Mouse (Mus musculus) urinary bladder, postnatal 4 days (tissue): Measurements from ENCODE around the gene Plod3.
A peak's percentile ranks its signal among the peaks of the same experiment; 100 is the strongest.
"Not testable (repeated sequence)": the region's sequence is repeated elsewhere in the genome, so short reads cannot be mapped to it uniquely, and the experiment has no call there.

Experiments
- DNase-seq, 2 experiments: peaks; one replicate each; pipeline ENCODE4 v3.0.0; 2021 to 2022; ENCODE audit warnings: low spot score in 2 of 2

Plod3 gene

DNA sequence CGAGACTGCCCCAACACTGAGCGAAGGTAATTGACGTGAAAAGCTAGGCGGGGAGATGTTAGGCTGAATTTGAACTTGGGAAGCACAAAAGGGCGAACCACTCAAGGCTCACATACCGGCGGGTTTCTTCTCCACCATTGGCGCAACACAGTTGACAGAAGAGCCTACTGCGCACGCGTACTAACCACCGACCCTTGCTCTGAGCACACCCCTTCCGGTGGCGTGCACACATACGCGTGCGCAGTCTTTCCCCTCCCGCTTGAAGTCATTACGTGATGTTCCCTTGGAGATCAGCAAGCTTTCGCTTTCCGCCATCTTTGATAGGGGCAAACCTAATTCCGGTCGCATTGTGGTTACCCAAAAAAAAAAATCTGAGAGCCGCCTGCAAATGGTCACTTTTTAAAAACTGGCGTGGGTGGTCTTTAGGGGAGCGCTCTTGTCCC, at the start of gene Plod3:
Plod3 (plus strand) TSS at position 325 of the 443 bp plus-strand sequence.
- DNase-seq = peak; percentile 93 to 96

DNA sequence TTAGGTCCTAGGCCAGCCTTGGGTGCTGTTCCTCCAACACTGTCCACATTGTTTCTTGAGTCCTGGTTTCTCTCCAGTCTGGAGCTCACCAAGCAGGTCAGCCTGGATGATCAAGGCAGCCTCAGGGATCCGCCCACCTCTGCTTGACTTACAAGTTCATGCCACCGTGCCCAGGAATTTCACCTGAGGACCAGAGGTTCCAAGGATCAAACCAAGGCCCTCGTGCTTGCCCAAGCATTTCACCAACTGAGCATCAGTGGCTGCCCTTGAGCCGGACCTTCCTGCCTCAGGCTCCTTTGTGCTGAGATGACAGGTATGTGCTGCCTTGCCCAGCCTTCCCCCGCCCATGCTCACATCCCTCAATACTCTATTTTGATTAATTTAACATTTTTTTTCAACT, 49.2 kb upstream of the Plod3 start:
- no peak for DNase-seq

- DNase-seq = no peak
Measured at GRCm38 (mm10) chr5:136939284-136939683, 47.5 kb upstream of the Plod3 start.

DNA sequence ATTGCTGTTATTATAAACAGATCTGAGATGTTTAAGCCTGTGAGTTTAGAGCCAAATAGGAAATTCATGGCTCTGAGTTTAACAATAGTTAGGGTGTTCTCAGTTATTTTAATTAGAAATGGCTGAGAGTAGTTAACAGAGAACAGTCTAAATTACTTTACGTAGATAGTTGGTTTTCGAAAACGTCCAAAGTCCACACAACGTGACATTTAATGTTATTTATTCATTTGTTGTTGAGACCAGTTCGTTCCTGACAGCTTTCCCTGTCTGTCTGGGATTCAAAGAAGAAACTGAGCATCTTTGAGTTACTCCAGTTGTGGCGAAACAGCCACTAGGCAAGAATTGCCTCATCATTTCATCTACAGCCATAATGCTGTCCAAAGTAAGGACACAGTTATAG, 46.8 kb upstream of the Plod3 start:
- DNase-seq = not testable (repeated sequence)

DNA sequence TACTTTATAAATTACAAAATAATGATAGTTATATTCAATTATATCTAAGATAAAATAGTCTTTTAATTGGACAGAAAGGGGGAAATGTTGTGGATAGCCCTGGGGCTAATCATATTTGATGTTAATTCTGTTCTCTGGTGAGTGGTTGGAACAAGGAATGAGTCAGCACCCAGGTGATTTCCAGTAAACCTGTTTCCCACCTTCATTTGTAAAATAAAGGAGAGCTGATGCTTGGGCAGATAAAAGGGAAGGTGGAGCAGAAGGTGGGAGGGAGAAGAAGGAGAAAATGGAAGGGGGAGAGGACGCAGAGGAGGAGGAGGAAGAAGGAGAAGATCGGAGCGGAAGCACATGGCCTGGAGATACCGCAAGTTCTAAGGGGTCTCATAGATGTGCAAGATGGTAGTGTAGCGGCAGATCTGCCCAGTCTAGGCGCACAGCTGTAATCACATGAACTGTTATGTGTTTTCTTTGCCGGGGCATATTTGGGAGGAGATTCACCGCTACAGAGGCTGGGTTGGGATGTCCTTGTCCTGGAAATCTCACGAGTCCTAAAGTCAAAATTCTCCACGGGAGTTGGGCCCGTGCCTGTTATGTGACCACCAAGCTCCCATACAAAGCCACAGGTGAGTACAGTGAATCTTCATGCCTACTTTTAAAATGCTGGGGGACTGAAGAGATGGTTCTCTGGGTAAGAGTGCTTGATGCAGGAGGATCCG, 45.8 kb upstream of the Plod3 start:
- DNase-seq = no peak

DNA sequence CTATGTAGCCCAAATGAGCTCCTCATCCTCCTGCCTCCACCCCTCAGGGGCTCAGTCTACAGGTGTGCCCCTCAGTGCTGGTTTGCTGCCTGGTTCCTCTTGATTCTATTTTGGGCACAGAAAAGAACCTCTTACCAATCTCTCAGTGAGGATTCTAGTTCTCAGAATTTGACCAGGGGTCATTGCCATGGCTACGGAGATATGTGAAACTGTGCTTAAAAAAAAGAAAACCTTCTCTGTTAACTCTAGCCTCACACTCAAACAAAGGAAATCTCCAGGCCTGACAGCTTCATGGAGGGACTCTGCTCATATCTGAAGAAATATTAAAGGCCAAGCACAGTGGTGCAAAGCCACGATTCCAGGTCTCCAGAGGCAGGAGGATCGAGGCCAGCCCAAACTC, 44.0 kb upstream of the Plod3 start:
- DNase-seq = no peak

DNA sequence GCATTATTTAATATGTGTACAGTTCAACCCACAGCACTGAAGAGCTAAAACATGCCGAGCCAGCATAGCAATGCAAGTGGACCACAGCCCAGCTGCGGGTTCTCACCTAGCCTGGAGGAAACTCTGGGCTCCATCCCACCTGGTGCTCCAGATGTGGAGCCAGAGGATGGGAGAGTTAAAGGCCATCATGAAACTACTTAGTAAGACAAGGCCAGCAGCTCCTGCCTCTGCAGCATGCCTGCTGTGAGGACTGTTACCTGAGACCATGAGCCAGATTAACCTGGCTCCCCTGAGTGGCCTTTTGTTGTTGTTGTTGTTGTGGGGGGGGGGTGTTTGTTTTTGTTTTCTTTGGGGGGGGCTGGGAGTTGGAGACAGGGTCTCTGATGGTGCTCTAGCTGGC, 43.4 kb upstream of the Plod3 start:
- DNase-seq = no peak

- DNase-seq = no peak
Measured at GRCm38 (mm10) chr5:136945084-136945483, 41.7 kb upstream of the Plod3 start.

DNA sequence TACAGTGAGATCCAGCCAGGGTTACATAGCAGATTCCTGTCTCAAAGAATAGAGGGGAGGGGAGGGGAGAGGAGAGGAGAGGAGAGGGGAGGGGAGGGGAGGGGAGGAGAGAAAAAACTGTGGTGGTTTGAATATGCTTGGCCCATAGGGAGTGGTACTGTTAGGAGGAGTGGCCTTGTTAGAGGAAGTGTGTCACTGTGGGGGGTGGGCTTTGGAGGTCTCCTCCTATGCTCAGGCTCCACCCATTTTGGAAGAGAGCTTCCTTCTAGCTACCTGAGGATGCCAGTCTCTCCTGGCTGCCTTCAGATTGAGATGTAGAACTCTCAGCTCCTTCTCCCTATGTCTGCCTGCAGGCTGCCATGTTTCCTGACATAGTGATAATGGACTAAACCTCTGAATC, 38.9 kb upstream of the Plod3 start:
- DNase-seq = no peak

DNA sequence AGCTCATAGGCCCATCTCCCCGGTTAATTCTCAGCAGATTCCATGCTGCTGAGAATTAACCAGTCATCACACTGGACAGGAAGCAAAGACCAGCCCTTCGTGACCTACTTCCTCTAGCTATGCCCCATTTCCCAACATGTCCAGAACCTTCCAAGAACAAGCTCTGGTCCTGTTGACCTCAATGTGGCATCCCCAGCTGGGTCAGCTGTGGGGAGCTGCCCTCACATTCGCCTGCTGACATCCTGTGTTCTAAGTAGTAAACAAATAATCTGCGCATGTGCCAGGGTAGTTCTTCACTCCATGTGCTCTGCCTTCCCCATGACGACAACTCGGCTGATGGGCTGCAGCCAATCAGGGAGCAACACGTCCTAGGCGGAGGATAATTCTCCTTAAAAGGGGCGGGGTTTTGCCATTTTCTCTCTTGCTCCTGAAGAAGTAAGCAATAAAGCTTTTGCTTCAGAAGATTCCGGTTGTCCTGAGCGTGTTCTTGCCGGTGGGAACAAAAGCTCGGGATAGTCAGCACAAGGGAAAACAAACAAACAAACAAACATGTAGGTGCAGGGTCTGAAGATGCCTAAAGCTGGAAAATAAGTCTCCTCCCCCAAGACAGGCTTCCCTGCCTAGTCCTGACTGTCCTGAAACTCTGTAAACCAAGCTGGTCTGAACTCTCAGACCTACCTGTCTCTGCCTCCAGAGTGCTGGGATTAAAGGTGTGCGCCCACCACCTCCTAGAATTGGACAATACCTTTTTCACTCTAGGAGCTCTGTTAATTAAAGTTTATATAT, 37.1 kb upstream of the Plod3 start:
- not testable (repeated sequence) for DNase-seq

- no peak for DNase-seq
Measured at GRCm38 (mm10) chr5:136950521-136950920, 36.3 kb upstream of the Plod3 start.

DNA sequence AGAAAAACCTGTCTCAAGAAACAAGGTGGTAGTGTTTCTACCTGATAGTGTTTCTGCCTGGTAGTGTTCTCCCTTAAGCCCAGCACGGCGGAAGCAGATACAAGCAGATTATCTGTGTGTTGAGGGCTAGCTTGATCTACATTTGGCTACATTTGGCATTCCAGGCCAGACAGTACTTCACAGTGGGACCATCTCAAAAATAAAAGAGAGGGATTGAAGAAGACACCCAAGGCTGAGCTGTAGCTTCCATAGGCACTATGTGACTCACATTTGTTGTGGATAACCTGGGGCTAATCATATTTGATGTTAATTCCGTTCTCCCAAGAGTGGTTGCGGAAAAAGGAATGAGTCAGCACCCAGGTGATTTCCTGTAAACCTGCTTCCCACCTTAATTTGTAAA, 34.7 kb upstream of the Plod3 start:
- no peak for DNase-seq

DNA sequence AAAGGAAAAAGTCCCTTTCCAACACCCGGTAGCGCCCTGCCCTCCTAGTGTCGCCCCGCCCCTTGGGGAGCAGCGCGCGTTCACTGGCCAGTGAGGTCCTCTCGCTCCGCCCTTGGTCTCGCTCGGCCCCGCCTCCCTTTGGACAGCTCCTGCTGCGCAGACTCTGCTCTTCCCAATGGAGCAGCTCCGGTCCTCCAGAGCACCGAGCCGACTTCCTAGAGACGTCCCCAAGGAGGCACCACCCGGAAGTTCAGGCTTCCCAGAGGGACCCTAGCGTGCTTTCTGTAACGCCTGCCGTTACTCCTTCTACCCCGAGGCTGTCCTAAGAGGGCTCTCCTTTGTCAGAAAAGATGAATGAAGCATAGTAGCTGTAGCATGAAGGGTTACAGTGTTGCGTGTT, 33.8 kb upstream of the Plod3 start, which contains the start of gene Fis1:
Fis1 (plus strand) TSS at position 261 of the 400 bp plus-strand sequence.
- DNase-seq = peak; percentile 94 to 97

- no peak for DNase-seq
Measured at GRCm38 (mm10) chr5:136953440-136953951, 33.3 kb upstream of the Plod3 start.

GRCm38 (mm10) chr5:136955622-136956021, 31.2 kb upstream of the Plod3 start:
- no peak for DNase-seq

DNA sequence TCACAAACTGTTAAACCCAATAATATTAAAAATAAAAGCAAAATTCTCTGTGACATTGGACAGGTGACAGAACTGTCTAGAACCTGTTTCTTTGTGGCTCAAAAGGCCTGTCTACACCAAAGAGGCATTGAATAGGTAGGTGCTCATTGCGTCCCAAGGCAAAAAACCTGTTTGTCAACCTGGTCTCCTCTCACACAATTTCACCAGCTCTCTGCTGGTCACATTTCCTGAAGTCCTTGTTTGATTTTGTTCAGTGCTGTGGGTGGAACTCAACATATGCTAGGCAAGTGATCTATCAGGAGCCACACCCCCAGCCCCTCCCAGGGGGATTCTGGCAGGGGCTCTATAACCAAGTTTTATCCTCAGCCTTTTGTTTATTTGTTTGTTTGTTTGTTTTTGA, 29.6 kb upstream of the Plod3 start:
- no peak for DNase-seq

- no peak for DNase-seq
Measured at GRCm38 (mm10) chr5:136958991-136959605, 27.7 kb upstream of the Plod3 start.

- no peak for DNase-seq
Measured at GRCm38 (mm10) chr5:136960053-136960452, 26.8 kb upstream of the Plod3 start.

- DNase-seq = no peak
Measured at GRCm38 (mm10) chr5:136961334-136961982, 25.4 kb upstream of the Plod3 start.

DNA sequence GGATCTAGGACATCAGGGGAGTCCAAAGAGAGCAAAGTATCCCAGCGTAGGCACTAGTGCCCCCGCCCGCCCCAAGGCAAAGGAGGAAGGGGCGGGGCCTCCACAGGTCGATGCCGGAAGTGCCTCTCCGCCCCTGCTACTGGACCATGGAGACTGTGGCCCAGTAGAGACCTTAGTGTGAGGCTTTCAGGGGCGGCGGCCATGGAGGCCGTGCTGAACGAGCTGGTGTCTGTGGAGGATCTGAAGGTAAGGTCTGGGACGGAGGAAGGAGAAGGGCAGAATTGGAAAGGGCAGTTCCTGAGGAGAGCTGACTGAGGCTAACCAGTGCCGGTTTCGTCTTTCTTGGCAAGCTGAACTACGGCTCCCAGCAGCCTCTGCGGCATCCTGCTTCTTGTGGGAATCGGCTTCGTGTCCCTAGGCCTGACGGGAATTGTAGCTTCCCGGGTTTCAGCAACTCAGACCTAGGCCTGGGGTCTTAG, 24.8 kb upstream of the Plod3 start:
- DNase-seq = peak; percentile 84 to 86

DNA sequence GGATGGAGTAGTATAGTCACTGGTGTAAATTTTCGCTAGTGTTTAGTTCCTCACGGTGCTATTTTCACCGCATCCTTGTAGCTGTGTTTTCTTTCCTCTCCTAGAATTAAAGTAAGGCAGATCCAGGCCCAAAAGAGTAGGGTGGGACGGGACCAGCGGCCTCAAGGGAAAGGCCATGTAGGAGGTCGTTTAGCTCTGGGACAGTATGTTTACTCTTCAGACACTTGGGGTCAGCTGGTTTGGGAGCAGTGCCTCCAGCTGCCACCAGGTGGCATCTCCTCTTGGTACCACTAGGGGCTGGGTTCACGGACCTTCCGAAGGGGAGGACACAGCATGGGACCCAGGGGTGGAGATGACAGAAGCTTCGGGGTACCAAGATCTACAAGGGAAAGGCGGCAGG, 24.3 kb upstream of the Plod3 start:
- peak; percentile 67 to 83 for DNase-seq
